Mouse (Mus musculus) kidney, adult 8-10 months (tissue): ENCODE measurements around the gene Gdap1l1.
A peak's percentile ranks its signal among the peaks of the same experiment; 100 is the strongest.
"Not testable (repeated sequence)": the region's sequence is repeated elsewhere in the genome, so short reads cannot be mapped to it uniquely, and the experiment has no call there.

Experiments
- DNase-seq, 2 experiments: peaks; one replicate each; pipeline ENCODE4 v3.0.0; 2022

Gdap1l1 gene

GRCm38 (mm10) chr2:163424597-163424996 is 13.7 kb upstream of the Gdap1l1 start, which contains the start of gene Oser1:
Gene Oser1 (minus strand): TSS chr2:163424697.
- no peak for DNase-seq

- DNase-seq, result no peak
These were observed 9.8 kb upstream of the Gdap1l1 start for GRCm38 (mm10) chr2:163428346-163429011.

- DNase-seq, result no peak
These were observed 7.0 kb upstream of the Gdap1l1 start for GRCm38 (mm10) chr2:163431289-163431688.

GRCm38 (mm10) chr2:163433971-163434370 is 4.3 kb upstream of the Gdap1l1 start:
- DNase-seq, result no peak

GRCm38 (mm10) chr2:163437800-163438199 is 476 bp upstream of the Gdap1l1 start:
- no peak for DNase-seq

GRCm38 (mm10) chr2:163438619-163439451 is 559 bp downstream of the Gdap1l1 start:
- DNase-seq, result peak in 1 of 2 experiments; percentile 23

GRCm38 (mm10) chr2:163439488-163439887 is 1.2 kb downstream of the Gdap1l1 start:
- DNase-seq, result no peak

GRCm38 (mm10) chr2:163443543-163443942 is 5.3 kb downstream of the Gdap1l1 start:
- DNase-seq, result no peak

- no peak for DNase-seq
These were observed 5.7 kb downstream of the Gdap1l1 start for GRCm38 (mm10) chr2:163444017-163444416.

- no peak for DNase-seq
These were observed 9.1 kb downstream of the Gdap1l1 start for GRCm38 (mm10) chr2:163447375-163447774.

GRCm38 (mm10) chr2:163449276-163449675 is 11.0 kb downstream of the Gdap1l1 start:
- DNase-seq, result no peak

- no peak for DNase-seq
These were observed 12.5 kb downstream of the Gdap1l1 start for GRCm38 (mm10) chr2:163450668-163451295.

- DNase-seq, result no peak
These were observed 14.5 kb downstream of the Gdap1l1 start for GRCm38 (mm10) chr2:163452738-163453137.

GRCm38 (mm10) chr2:163453378-163453777 is 15.1 kb downstream of the Gdap1l1 start:
- no peak for DNase-seq

- DNase-seq, result no peak
These were observed 20.4 kb downstream of the Gdap1l1 start for GRCm38 (mm10) chr2:163458539-163459265.

GRCm38 (mm10) chr2:163459380-163459779 is 21.1 kb downstream of the Gdap1l1 start:
- DNase-seq, result no peak

- no peak for DNase-seq
These were observed 22.3 kb downstream of the Gdap1l1 start for GRCm38 (mm10) chr2:163460622-163461021.

- DNase-seq, result not testable (repeated sequence)
These were observed 23.0 kb downstream of the Gdap1l1 start for GRCm38 (mm10) chr2:163461307-163461706.

- DNase-seq, result no peak
These were observed 24.1 kb downstream of the Gdap1l1 start for GRCm38 (mm10) chr2:163462386-163462785.

GRCm38 (mm10) chr2:163462801-163463200 is 24.5 kb downstream of the Gdap1l1 start:
- no peak for DNase-seq

GRCm38 (mm10) chr2:163463251-163463769 is 25.0 kb downstream of the Gdap1l1 start:
- no peak for DNase-seq

GRCm38 (mm10) chr2:163463998-163464397 is 25.7 kb downstream of the Gdap1l1 start:
- DNase-seq, result no peak

- DNase-seq, result no peak
These were observed 26.3 kb downstream of the Gdap1l1 start for GRCm38 (mm10) chr2:163464562-163464961.
